Mouse (Mus musculus) stomach, postnatal 0 days (tissue): ENCODE results near the gene Tmem37. TPM values are rescaled to one million over a fixed set of nuclear protein-coding genes. Genes with fewer than 3 reads are reported as not detected.

Source experiments
- ATAC-seq: fragments of 200-750 bp; cut with Nextera tagmentation; 2 replicates; pipeline ENCODE4 v1.8.0; 2017; ENCODE audit not compliant: low FRiP score, low TSS enrichment
- DNase-seq: peaks from one replicate; pipeline ENCODE4 v3.0.0-alpha.2; 2016; ENCODE audit warnings: low spot score
- H3K27ac ChIP-seq: fragments of 300-500 bp; sonication (generic); replicated peaks from 2 replicates; pipeline ENCODE4 v1.5.1; 2014; ENCODE audit warnings: mild to moderate bottlenecking, control low read depth
- H3K27me3 ChIP-seq: fragments of 300-500 bp; sonication (generic); 2 replicates; pipeline ENCODE4 v1.6.1; 2014; ENCODE audit warnings: low read length; ENCODE audit not compliant: control insufficient read depth, insufficient read depth
- H3K36me3 ChIP-seq: fragments of 300-500 bp; sonication (generic); 2 replicates; pipeline ENCODE4 v1.6.1; 2014; ENCODE audit warnings: low read length, mixed read lengths; ENCODE audit not compliant: control insufficient read depth, insufficient read depth
- H3K4me1 ChIP-seq: fragments of 300-500 bp; sonication (generic); replicated peaks from 2 replicates; pipeline ENCODE4 v1.6.1; 2014; ENCODE audit warnings: antibody characterized with exemption; ENCODE audit not compliant: control insufficient read depth, insufficient read depth
- H3K4me2 ChIP-seq: fragments of 300-500 bp; sonication (generic); replicated peaks from 2 replicates; pipeline ENCODE4 v1.6.1; 2014; ENCODE audit warnings: low read depth, mild to moderate bottlenecking, control low read depth, moderate library complexity
- H3K4me3 ChIP-seq: fragments of 300-500 bp; sonication (generic); 2 replicates; pipeline ENCODE4 v1.5.1; 2014; ENCODE audit warnings: low read depth, low read length, control low read depth
- H3K9ac ChIP-seq: fragments of 300-500 bp; sonication (generic); 2 replicates; pipeline ENCODE4 v1.6.1; 2014; ENCODE audit warnings: mild to moderate bottlenecking, low read length, control low read depth, mixed read lengths
- H3K9me3 ChIP-seq: fragments of 300-500 bp; sonication (generic); 2 replicates; pipeline ENCODE4 v1.6.1; 2016; ENCODE audit warnings: low read length; ENCODE audit not compliant: control insufficient read depth
- CTCF ChIP-seq: IDR thresholded peaks from 2 replicates; pipeline ENCODE4 v1.5.1; 2016; ENCODE audit warnings: antibody characterized with exemption, low read depth, mild to moderate bottlenecking, moderate library complexity
- EP300 ChIP-seq: optimal IDR thresholded peaks from 2 replicates; pipeline ENCODE3; 2016; ENCODE audit warnings: antibody characterized with exemption
- WGBS: fragments of 180-500 bp; shearing (Covaris S2); extraction: QIAGEN DNeasy Blood & Tissue Kit; methylation state at CpG from one replicate; pipeline ENCODE4 v1.1.7; 2014; 5-methylcytosine and 5-hydroxymethylcytosine counted together
- polyA plus RNA-seq: library from polyadenylated mRNA; unstranded; fragments of >200 nt; fragmentation: Nextera tagmentation; extraction: Ambion mirVana; gene quantifications from 2 replicates; pipeline ENCODE4 v1.2.1, GENCODE M21; 2015

Tmem37 gene
- polyA plus RNA-seq, 1 experiment from 2014 or later = 8.8 TPM

- Histone ChIP-seq H3K9ac (no peak overlapping the region), H3K4me3 (no peak overlapping the region), H3K27ac (no peak overlapping the region), H3K4me2 (no peak overlapping the region), H3K36me3 (no peaks in the 10 kb centered on the region), H3K4me1 (no peaks in the 10 kb centered on the region), H3K9me3 (no peaks in the 10 kb centered on the region), H3K27me3 (no peaks in the 10 kb centered on the region)
- no peak for TF ChIP-seq EP300
- no peak for TF ChIP-seq CTCF
- DNase-seq (peak; percentile 44), ATAC-seq (no peak)
- 64% methylated on average over 9 of the region's 9 CpGs for WGBS
Measured at GRCm38 (mm10) chr1:120037021-120037683, 36.7 kb downstream of the Tmem37 start.

GRCm38 (mm10) chr1:120035456-120036034 lies 38.3 kb downstream of the Tmem37 start:
- no peaks in the 10 kb centered on the region for H3K36me3 ChIP-seq
- no peaks in the 10 kb centered on the region for H3K9me3 ChIP-seq
- H3K9ac ChIP-seq = no peak overlapping the region
- H3K4me3 ChIP-seq = no peak overlapping the region
- no peaks in the 10 kb centered on the region for H3K27me3 ChIP-seq
- no peak for TF ChIP-seq CTCF
- TF ChIP-seq EP300 = no peak
- 77% methylated on average over 7 of the region's 7 CpGs for WGBS
- H3K4me1 ChIP-seq = no peaks in the 10 kb centered on the region
- ATAC-seq (no peak), DNase-seq (no peak)
- H3K4me2 ChIP-seq = no peak overlapping the region
- no peak overlapping the region for H3K27ac ChIP-seq

DNA sequence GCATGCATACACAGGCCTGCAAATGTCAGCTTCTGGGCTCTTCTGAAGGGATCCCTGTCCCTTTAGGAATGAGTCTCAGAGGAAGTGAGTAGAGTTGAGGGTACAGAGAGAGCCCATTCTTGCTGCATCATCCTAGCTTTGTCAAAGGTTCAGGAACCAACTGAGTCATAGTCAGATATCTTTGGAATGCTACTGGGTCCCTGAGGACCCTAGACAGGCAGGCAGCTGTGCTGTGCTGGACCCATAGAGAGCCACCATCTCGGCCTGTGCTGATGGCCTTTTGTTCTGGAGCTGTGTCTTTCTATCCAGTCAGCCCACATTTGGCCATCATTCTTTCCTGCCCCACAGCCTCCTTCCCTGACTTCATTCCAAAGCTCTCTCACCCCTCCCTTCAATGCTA lies 39.1 kb downstream of the Tmem37 start:
- H3K4me1 ChIP-seq = no peaks in the 10 kb centered on the region
- no peak overlapping the region for H3K4me3 ChIP-seq
- H3K4me2 ChIP-seq = no peak overlapping the region
- H3K27ac ChIP-seq = no peak overlapping the region
- no peaks in the 10 kb centered on the region for H3K36me3 ChIP-seq
- H3K9me3 ChIP-seq = no peaks in the 10 kb centered on the region
- 54% methylated on average over 1 of the region's 1 CpGs for WGBS
- ATAC-seq (no peak), DNase-seq (no peak)
- no peak for TF ChIP-seq EP300
- no peak for TF ChIP-seq CTCF
- H3K9ac ChIP-seq = no peak overlapping the region
- no peaks in the 10 kb centered on the region for H3K27me3 ChIP-seq

DNA sequence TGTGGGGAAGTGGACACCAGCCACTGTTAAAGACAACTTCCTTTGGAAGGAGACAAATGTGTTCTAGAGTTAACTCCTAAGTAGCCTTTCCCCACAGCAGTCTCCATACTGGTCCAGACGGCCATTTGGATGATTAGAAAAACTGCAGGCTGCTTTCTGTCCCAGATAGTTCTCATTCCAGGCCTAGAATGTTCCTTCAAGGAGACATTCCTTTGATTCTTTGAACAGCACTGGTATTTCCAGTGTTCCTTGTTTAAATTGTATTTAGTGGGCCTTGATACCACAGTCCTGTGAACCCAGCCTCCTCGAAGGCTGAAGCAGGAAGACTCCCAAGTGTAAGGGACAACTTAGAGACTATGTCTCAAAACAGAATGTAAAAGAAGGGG lies 40.4 kb downstream of the Tmem37 start:
- 75% methylated on average over 2 of the region's 2 CpGs for whole genome bisulfite sequencing
- no peak overlapping the region for H3K4me3 ChIP-seq
- H3K4me1 ChIP-seq = no peaks in the 10 kb centered on the region
- no peaks in the 10 kb centered on the region for H3K27me3 ChIP-seq
- no peaks in the 10 kb centered on the region for H3K9me3 ChIP-seq
- no peak overlapping the region for H3K27ac ChIP-seq
- DNase-seq (no peak), ATAC-seq (no peak)
- H3K9ac ChIP-seq = no peak overlapping the region
- TF ChIP-seq EP300 (no peak), CTCF (no peak)
- no peaks in the 10 kb centered on the region for H3K36me3 ChIP-seq
- no peak overlapping the region for H3K4me2 ChIP-seq

DNA sequence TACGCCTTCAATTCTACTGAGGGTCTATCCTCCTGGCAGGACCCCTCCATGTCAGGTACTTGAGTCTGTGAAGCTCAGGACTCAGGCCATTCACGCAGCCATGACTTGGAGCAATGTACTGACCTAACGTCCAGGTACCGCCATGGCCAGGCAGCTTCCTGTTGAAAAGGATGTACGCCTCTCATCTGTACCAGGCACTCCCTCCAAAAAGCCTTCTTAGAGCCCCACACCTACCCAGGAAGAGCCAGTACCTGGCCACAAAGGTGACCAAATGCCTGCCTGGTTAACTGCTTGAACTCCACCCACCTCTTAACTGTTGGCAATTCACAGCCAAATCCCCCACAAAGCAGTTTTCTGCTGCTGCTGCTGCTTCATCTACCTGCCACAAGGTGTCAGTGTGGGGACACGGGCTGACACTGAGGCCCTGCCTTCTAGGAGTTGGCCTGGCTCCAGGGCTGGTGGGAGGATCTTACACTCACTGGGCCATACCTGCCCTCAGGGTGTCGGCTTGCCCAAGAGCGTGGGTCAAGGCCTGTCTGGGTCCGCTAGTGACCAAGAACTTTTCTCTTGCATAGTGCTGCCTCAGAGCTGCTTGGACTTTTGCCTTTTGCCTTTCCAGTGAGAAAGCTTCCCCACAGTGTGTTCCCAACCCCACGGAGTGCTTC lies 40.9 kb downstream of the Tmem37 start:
- TF ChIP-seq EP300 (no peak), CTCF (peak; percentile 99)
- H3K4me1 ChIP-seq = no peaks in the 10 kb centered on the region
- no peak overlapping the region for H3K4me3 ChIP-seq
- no peak overlapping the region for H3K27ac ChIP-seq
- WGBS = 40% methylated on average over 10 of the region's 10 CpGs
- no peak overlapping the region for H3K9ac ChIP-seq
- no peaks in the 10 kb centered on the region for H3K9me3 ChIP-seq
- no peak overlapping the region for H3K4me2 ChIP-seq
- peak; percentile 91 for DNase-seq
- peak; percentile 90 for ATAC-seq
- H3K27me3 ChIP-seq = no peaks in the 10 kb centered on the region
- H3K36me3 ChIP-seq = no peaks in the 10 kb centered on the region

DNA sequence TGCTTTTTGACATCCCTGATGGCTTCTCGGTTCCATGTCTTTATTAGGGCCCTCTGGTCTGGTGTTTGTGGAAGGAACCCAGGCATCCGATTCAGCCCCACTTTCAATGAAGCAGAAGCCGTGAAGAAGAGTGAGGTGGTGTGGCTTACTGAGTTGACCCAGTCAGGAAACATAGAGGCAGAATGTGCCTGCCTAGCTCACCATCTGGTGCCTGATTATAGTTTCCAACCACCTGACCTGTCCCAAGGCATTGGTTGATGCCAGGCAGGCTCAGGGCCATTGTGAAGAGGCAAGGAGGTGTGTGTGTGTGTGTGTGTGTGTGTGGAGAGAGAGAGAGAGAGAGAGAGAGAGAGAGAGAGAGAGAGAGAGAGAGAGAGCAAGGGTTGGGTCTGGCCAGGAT lies 43.4 kb downstream of the Tmem37 start:
- H3K27ac ChIP-seq = no peak overlapping the region
- no peaks in the 10 kb centered on the region for H3K4me1 ChIP-seq
- H3K4me3 ChIP-seq = no peak overlapping the region
- DNase-seq (no peak), ATAC-seq (no peak)
- H3K4me2 ChIP-seq = no peak overlapping the region
- no peaks in the 10 kb centered on the region for H3K9me3 ChIP-seq
- no peak overlapping the region for H3K9ac ChIP-seq
- no peak for TF ChIP-seq CTCF
- 87% methylated on average over 3 of the region's 3 CpGs for WGBS
- no peaks in the 10 kb centered on the region for H3K36me3 ChIP-seq
- no peaks in the 10 kb centered on the region for H3K27me3 ChIP-seq
